Mouse (Mus musculus): ENCODE data around the gene Ube2j1. TPM values are rescaled to one million over a fixed set of nuclear protein-coding genes. Genes with fewer than 3 reads are reported as not detected.

The Ube2j1 gene
- total and polyA plus RNA-seq, 2 experiments, result 13.1 to 21.3 TPM

GRCm38 (mm10) chr4:33030264-33031194, 687 bp upstream of the Ube2j1 start:
- Histone ChIP-seq H3K36me3 (ENCODE audit: control insufficient read depth, insufficient read depth, low read length) (peaks cover 6% of the 10 kb centered on the region), H3K9ac (ENCODE audit: low read depth, low read length) (peak overlapping the region; percentile 99), H3K79me2 (ENCODE audit: control insufficient read depth, insufficient read depth, low read length) (peaks cover 15% of the 10 kb centered on the region; the same call in 1 of the 2 replicates), H3K27me3 (ENCODE audit: control insufficient read depth, insufficient read depth, low read length) (no peaks in the 10 kb centered on the region), H3K4me1 (ENCODE audit: control insufficient read depth, insufficient read depth, low read length) (peaks cover 14% of the 10 kb centered on the region), H3K4me3 (ENCODE audit: insufficient read depth, low read depth, low read length) (peak overlapping the region; percentile 93), H3K27ac (replicated peaks; ENCODE audit: insufficient read depth, low read depth, low read length) (peak overlapping the region; percentile 89)
- DNase-seq (ENCODE audit: extremely low read depth, low read depth, low spot score), result peak; percentile 30
- WGBS, result 2% methylated on average over 55 of the region's 55 CpGs
- no peak for TF ChIP-seq POLR2A (IDR thresholded peaks at IDR 0.05; ENCODE audit: extremely low read depth, insufficient read depth, low read length)
- no peak for TF ChIP-seq CTCF (IDR thresholded peaks at IDR 0.05; ENCODE audit: low read depth, low read length)

GRCm38 (mm10) chr4:33032045-33032444, 829 bp downstream of the Ube2j1 start:
- TF ChIP-seq POLR2A (IDR thresholded peaks at IDR 0.05; ENCODE audit: extremely low read depth, insufficient read depth, low read length) (no peak), CTCF (IDR thresholded peaks at IDR 0.05; ENCODE audit: low read depth, low read length) (no peak)
- H3K36me3 ChIP-seq (ENCODE audit: control insufficient read depth, insufficient read depth, low read length), result peaks cover 5% of the 10 kb centered on the region; the same call in 1 of the 2 replicates
- H3K27me3 ChIP-seq (ENCODE audit: control insufficient read depth, insufficient read depth, low read length), result no peaks in the 10 kb centered on the region
- peak overlapping the region; percentile 93; the same call in 1 of the 2 replicates for H3K4me3 ChIP-seq (ENCODE audit: insufficient read depth, low read depth, low read length)
- no peak overlapping the region for H3K9ac ChIP-seq (ENCODE audit: low read depth, low read length)
- peaks cover 14% of the 10 kb centered on the region for H3K4me1 ChIP-seq (ENCODE audit: control insufficient read depth, insufficient read depth, low read length)
- peaks cover 21% of the 10 kb centered on the region; the same call in 1 of the 2 replicates for H3K79me2 ChIP-seq (ENCODE audit: control insufficient read depth, insufficient read depth, low read length)
- DNase-seq (ENCODE audit: extremely low read depth, low read depth, low spot score), result peak; percentile 19
- WGBS, result 11% methylated on average over 4 of the region's 4 CpGs
- H3K27ac ChIP-seq (replicated peaks; ENCODE audit: insufficient read depth, low read depth, low read length), result peak overlapping the region; percentile 79

GRCm38 (mm10) chr4:33033515-33033914, 2.3 kb downstream of the Ube2j1 start:
- no peak for DNase-seq (ENCODE audit: extremely low read depth, low read depth, low spot score)
- no peak for TF ChIP-seq CTCF (IDR thresholded peaks at IDR 0.05; ENCODE audit: low read depth, low read length)
- TF ChIP-seq POLR2A (IDR thresholded peaks at IDR 0.05; ENCODE audit: extremely low read depth, insufficient read depth, low read length), result no peak
- WGBS, result 55% methylated on average over 6 of the region's 6 CpGs
- no peak overlapping the region for H3K4me3 ChIP-seq (ENCODE audit: insufficient read depth, low read depth, low read length)
- peaks cover 8% of the 10 kb centered on the region; the same call in 1 of the 2 replicates for H3K36me3 ChIP-seq (ENCODE audit: control insufficient read depth, insufficient read depth, low read length)
- no peak overlapping the region for H3K9ac ChIP-seq (ENCODE audit: low read depth, low read length)
- peaks cover 14% of the 10 kb centered on the region for H3K4me1 ChIP-seq (ENCODE audit: control insufficient read depth, insufficient read depth, low read length)
- H3K79me2 ChIP-seq (ENCODE audit: control insufficient read depth, insufficient read depth, low read length), result peaks cover 21% of the 10 kb centered on the region; the same call in 1 of the 2 replicates
- no peaks in the 10 kb centered on the region for H3K27me3 ChIP-seq (ENCODE audit: control insufficient read depth, insufficient read depth, low read length)
- no peak overlapping the region for H3K27ac ChIP-seq (replicated peaks; ENCODE audit: insufficient read depth, low read depth, low read length)

- peaks cover 51% of the 10 kb centered on the region for H3K36me3 ChIP-seq (ENCODE audit: control insufficient read depth, insufficient read depth, low read length)
Observed at GRCm38 (mm10) chr4:33039826-33040225, 8.6 kb downstream of the Ube2j1 start.

GRCm38 (mm10) chr4:33049601-33050000, 18.4 kb downstream of the Ube2j1 start:
- DNase-seq (ENCODE audit: extremely low read depth, low read depth, low spot score), result no peak
- H3K4me1 ChIP-seq (ENCODE audit: control insufficient read depth, insufficient read depth, low read length), result no peaks in the 10 kb centered on the region
- no peak for TF ChIP-seq POLR2A (IDR thresholded peaks at IDR 0.05; ENCODE audit: extremely low read depth, insufficient read depth, low read length)
- H3K27me3 ChIP-seq (ENCODE audit: control insufficient read depth, insufficient read depth, low read length), result no peaks in the 10 kb centered on the region
- no peak overlapping the region for H3K4me3 ChIP-seq (ENCODE audit: insufficient read depth, low read depth, low read length)
- WGBS, result 96% methylated on average over 11 of the region's 11 CpGs
- H3K27ac ChIP-seq (replicated peaks; ENCODE audit: insufficient read depth, low read depth, low read length), result no peak overlapping the region
- H3K36me3 ChIP-seq (ENCODE audit: control insufficient read depth, insufficient read depth, low read length), result peaks cover 45% of the 10 kb centered on the region
- H3K79me2 ChIP-seq (ENCODE audit: control insufficient read depth, insufficient read depth, low read length), result no peaks in the 10 kb centered on the region
- no peak overlapping the region for H3K9ac ChIP-seq (ENCODE audit: low read depth, low read length)

More at GRCm38 (mm10) chr4:33039826-33040225, 8.6 kb downstream of the Ube2j1 start:
- H3K4me1 ChIP-seq (ENCODE audit: control insufficient read depth, insufficient read depth, low read length), result no peaks in the 10 kb centered on the region
- no peaks in the 10 kb centered on the region for H3K27me3 ChIP-seq (ENCODE audit: control insufficient read depth, insufficient read depth, low read length)
- H3K27ac ChIP-seq (replicated peaks; ENCODE audit: insufficient read depth, low read depth, low read length), result no peak overlapping the region
- no peak for TF ChIP-seq POLR2A (IDR thresholded peaks at IDR 0.05; ENCODE audit: extremely low read depth, insufficient read depth, low read length)
- TF ChIP-seq CTCF (IDR thresholded peaks at IDR 0.05; ENCODE audit: low read depth, low read length), result no peak
- peaks cover 11% of the 10 kb centered on the region; the same call in 1 of the 2 replicates for H3K79me2 ChIP-seq (ENCODE audit: control insufficient read depth, insufficient read depth, low read length)
- DNase-seq (ENCODE audit: extremely low read depth, low read depth, low spot score), result no peak
- no peak overlapping the region for H3K9ac ChIP-seq (ENCODE audit: low read depth, low read length)
- H3K4me3 ChIP-seq (ENCODE audit: insufficient read depth, low read depth, low read length), result no peak overlapping the region
- WGBS, result 68% methylated on average over 4 of the region's 4 CpGs
